Mouse (Mus musculus) adipocyte (in vitro differentiated cells): ENCODE results near the gene Map3k4.
A peak's percentile ranks its signal among the peaks of the same experiment; 100 is the strongest.

Experiments used
- DNase-seq: peaks from one replicate; pipeline ENCODE4 v3.0.0-alpha.2; 2016; ENCODE audit warnings: low spot score

The Map3k4 gene

DNA sequence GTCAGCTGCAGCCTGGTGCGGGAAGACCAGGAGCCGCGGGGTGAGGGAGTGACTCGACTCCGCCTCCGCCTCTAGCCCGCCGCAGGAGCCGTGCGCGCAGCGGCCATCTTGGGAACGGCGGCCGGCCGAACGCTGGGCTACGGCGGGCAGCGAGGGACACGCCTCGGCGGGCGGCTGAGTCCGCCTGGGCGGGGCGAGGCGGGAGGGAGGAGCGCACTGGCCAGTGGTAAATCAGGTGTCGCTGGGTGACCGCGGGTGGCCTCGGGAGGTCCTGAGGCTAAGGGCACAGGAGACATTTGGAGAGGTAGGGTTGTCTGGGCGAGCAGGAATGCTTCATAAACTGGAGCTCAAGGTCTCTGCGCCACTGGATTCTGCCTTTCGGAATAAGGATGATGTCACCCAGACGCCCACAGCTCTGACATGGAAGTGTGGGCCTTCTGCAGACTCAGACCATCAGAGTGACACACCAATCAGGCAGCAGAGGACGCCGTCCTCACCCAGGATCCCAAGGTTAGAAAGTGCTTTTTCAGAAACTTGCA, at the start of gene Map3k4:
Gene Map3k4 (minus strand): TSS at position 134 of the 539 bp plus-strand sequence.
- DNase-seq, result peak; percentile 83

DNA sequence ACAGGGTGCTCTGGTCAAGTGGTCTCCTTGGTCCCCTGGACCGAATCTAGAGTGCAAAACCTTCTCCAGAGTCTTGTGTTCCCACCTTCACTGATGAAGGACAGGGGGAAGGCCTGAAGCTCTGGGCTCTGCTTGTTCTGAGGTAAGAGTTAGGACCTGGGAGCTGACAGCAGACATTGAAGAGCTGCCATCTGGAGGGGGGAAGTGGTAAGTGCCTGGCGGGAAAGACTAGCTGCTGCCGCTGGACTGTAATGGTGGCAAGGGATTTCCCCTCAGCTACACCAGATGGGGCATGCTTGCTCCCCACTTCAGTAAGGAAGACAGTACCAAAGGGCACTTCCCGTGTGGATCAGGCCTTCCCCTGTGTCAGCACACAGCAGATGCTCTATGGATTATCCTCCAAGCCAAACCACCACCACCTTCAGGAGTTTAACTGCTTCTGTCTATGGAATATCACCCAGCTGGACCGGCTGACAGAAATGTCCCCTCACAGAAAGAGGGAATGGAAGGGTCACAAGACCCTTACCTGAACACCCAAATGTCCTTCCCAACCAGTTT, 48.9 kb upstream of the Map3k4 start:
- DNase-seq, result peak; percentile 71

DNA sequence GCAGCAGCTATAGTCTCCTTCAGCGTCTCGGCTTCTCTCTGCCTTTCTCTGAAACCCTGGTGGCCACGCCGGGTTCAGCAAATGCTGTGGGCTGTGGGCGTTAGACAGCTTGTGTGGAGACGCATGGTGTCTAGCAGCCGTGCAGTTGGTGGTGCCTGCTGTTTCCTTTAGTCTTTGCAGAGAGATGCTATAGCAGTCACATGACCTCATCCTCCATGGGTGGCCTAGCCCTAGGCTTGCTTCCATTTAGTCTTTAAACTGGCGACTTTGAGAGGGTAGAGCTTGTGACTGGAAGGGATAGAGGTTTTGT, 45.8 kb upstream of the Map3k4 start:
- DNase-seq, result no peak

DNA sequence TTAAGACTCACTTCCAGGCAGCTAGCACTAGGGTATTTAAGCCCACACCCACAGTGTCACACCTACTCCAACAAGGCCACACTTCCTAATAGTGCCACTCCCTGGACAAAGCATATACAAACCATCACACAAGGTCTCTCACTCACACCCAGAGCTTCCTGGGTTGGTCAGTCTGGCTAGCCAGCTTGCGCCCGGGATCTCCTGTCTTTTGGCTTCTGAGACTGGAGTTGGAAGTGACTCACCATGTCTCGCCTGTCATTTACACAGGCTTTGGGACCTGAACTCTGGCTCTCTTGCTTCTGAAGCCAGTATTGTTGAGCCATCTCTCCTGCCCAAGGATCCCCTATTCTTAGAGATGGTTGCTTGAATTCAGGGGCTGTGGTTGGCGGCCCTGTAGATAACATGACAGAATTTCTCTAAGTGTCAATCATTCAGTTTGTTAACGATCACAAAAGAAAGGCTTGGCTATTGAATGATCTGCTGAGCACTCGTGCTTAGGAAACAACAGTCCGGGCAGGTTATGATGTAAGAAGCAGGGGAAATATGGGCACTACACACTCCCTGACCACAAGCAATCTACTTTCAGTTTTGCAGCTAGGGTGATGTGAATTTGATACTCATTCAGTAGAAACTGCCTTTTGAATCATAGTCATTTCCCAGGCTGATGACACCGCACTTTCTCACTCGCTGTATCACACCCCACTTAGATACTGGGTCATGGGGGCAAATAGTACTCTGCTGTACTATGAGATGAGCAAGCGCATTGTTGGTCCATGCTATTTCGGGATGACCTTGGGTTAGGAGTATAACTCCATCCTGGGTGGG, 45.2 kb upstream of the Map3k4 start:
- DNase-seq, result peak; percentile 50

DNA sequence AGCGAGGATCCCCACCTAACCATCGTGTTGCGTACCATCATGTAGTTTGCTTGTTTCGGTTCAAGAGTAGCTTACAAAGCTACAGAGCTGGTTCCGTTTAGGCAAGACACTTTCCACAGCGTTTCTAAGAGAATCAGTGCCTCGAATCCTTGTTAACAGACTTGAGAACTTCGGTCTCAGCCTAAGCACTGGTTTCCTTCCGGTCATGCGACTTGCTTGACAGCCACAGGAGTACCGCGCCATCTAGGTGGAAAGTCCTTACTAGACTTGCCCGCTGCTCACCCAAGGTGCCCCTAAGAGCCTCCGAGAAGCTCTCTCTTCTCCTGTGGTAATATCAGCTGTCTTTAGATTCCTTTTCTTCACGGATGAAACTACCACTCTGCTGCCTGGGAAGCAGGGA, 41.3 kb upstream of the Map3k4 start:
- no peak for DNase-seq

DNA sequence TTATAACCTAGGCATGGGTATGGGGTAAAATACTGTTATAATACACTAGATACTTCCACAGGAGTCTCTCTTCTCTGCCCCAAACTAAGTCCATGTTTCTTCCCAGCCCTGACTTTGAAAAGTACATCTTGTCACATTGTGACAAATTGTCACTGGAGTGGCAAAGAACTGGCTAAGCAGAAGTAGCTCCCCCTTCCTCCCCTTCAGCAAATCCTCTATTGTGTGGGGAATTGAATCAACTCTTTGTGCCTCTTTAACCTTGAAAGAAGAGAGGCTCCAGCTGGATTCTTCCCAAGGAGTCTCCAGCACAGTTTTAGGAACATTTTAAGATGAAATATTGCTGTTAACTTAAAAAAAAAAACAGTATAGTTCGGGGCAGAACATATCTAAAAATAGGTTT, 34.2 kb upstream of the Map3k4 start:
- DNase-seq, result no peak

DNA sequence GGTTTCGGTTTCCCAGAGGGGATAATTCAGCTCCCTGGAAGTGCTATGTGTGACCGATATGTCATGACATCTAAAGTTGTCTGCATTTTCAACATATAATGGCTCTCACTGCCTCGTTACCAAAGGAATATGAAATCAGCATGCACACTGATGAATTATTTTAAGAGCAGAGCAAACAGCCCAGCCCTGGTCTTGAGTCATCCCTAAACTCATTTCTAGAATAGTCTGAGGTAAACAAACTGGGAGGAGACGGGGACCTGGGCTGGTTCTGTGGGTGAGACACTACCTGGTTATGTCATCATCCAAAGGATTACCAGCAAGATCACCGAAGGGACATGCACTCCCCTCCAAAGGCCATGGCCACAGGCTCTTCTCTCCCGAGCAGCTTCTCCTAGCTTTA, 33.0 kb upstream of the Map3k4 start:
- DNase-seq, result no peak

DNA sequence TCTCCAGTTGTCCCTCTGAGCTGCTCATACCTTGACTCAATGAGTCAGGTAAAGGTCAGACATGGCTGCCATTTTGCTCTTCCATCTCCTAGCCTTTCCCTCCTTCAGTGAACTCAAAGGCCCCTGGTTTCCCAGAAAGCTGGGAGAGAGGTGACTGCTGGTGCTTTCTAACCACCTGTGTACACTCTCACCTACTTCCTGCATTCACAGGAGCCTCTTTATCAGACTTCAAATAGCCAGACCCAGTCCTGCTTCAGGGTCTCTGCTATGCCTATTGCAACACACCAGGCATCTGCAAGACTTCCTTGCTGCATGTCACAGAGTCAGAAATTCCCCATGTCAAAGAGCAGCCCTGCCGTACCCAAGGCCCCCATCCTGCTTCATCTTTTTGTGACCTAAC, 28.9 kb upstream of the Map3k4 start:
- no peak for DNase-seq

DNA sequence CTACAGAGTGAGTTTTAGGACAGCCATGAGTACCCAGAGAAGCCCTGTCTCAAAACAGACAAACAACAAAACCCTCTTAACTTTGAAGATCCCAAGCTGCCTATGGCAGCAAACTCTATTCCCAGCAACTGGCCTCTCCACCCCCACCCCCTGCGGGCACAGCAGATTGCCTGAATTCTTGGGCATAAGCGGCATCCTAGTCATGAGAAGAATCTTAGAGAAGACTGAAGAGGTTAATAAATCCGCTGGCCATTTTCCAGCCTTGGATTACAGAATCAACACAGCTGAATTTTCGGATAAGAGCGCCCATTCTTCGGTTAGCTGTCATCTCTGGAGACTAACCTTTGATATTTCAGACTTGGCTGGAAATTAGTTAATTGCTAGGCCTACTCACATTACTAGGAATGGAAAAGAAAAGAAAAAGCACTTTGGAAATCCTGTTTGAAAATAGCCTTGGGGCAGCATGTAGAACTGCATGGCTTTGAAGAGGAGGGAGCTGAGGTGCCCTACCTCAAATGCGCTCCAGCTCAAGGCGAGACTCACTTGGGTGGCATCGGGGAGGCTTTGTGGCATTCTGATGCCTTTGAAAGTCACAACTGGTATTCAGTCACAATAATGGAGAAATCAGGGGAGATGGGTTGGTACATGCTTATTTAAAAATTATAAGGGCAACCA, 25.2 kb upstream of the Map3k4 start:
- DNase-seq, result no peak

DNA sequence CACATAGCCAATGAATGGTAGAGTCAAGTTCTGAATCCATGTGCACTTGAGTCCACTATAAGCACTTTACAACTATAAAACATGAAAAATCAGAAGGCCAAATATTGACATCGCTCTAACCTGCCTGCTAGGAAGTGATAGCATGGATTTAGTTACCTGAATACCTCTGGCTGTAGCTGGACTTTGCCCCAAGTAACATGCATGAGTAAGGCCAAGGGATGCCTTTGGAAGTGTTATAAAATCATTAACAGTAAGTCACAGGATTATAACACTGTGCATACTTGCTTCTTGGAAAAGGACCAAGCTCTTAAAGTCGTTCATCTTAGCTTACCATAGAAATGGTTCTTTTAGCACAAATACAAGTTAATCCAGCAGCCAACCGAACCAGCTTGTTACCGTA, 18.6 kb upstream of the Map3k4 start:
- DNase-seq, result no peak

DNA sequence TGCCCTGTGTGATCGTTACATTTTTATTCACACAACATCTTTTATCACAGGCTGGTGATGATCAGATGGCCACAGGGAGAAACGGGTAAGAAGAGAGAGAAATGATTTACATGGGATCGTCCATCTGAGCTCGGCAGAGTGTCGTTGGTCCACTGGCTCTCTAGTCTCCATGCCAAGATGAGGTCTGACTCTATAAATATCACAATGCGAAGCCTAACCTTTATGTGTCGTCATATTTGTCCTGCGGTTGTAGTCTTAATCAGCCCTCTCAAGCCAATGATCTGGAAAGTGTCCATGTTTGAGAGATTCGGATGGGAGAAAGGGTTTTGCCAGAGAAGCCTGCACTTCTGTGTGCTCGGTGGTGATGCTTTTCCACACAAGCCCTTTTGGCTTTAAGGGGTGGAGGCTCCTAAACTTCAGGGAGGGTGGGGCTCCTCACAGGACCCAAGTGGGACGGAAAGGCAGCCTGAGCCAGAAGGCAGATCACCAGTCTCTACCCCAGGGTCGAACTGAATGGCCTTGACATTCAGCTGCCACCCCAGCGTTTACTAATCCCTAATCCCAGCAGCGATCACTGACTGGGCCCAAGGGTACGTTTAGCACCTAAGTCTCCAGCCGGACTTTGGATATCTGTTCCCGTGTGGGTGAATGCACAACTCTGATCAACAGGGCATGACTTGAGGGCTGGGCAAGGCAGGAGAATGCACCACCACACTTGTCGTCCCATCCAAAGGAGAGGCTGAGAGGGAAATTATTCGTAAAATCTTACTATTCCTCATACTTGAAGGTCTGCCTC, 17.7 kb upstream of the Map3k4 start:
- no peak for DNase-seq

DNA sequence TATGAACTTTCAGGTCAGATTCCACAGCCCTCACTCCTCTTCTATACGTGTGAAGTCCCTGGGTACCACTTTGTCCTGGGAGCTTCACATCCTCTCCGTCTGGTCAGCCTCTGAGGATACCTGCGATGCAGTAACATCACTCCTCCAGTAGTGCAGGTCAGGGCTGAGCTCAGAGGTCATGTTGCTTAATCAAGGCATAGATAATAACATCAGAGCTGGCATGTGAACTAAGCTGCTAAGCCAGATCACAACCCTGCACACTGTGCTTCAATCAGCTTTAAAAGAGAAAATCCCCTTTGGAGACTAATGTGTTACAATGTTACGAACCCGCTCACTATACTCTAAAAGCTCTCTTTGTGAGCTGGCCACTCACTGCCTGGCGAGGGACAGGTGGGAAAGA, 16.5 kb upstream of the Map3k4 start:
- no peak for DNase-seq

DNA sequence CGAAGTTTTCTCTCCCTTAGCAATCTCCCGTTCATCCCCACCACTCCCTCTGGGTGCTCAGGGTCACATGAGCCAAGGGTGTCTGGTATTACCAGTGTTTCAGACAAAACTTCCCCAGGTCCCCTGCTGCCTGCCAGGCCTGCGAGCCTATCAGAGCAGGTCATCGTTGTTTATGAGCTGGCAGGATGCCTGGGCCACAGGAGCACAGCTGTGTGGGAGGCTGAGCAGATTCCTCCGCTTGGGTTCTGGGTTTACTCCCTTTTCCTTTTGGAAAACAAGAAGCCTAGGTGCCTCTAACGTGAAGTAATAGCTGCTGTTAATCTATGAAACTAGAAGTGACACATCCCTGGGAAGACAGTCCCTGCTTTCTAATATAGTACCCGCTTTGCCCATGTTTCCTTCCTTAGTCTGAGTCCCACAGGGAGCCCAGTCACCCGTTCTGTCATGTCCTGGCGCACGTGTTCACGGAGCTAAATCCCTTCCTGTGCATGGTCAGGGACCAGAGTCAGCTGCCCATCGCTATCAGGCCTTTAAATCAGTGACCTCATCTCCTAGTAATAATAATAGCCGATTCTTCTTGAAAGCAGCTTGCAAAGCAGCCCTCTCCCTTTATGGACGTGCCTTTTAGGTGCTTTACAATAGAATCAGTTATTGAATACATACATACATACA, 9.4 kb upstream of the Map3k4 start:
- peak; percentile 80 for DNase-seq

DNA sequence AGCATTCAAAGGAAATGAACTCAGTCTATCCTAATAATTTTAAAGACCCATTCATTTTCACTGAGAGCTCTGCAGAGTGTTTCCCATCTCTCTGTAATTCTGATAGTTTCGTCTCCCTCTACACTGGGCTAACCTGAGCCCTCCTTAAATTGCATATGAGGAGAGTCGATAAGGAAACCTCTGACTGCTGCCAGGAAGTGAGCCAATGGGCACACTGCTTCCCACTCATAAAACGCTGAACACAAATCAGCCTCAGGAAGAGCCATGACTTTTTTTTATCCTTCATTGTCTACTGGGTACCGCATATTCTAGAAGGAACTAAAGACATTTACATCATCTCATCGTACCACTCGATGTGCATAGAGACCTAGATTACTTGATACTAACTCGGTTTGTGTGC, 1.2 kb upstream of the Map3k4 start:
- no peak for DNase-seq

DNA sequence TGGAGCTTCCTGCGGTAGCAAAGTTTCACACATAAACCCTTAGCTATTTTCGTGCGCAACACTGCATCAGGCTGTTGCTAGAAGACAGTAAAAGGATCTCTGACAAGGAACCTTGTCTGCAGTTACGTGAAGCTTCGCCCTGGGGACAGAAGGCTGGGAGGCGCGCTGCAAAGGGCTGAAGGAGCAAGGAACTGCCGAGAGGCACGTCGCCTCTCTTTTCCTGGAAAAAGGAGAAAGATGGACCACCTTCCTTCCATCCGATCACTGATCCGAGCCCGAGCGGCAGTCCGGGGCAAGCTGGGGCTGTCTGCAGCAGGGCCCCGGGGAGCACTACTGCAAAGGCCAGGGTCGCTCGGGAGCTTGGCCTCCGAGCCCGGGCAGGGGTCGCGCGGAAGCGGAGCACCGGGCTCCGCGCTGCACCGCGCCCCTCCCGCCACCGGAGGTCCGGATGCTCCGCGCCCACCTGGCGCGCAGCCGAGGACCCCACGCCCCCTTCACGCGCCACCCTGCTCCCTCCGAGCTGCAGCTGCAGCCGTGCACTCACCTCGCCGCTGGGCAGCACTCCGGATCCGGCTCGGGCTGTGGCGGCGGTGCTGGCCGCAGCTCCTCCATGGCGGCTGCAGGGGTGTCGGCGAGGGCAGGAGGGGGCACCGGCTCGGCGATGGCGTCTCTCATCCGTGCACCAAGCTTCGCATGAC, 493 bp downstream of the Map3k4 start:
- DNase-seq, result peak; percentile 30

DNA sequence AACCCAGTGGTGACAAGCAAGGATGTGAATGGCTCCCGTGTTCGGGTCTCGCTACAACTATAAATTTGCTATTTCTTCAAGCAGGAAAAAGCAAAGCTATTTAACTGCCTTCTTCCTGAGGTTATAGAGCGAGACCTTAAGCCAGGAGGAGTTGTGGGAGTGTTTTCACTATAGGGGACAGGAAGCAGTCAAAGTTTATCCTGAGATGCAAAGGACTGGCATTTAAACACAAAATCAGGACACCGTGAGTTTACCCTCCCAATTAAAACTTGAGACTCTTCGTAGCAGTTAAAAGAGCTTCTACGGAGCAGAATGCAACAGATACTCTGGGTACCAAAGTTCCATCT, 1.0 kb downstream of the Map3k4 start:
- DNase-seq, result no peak

DNA sequence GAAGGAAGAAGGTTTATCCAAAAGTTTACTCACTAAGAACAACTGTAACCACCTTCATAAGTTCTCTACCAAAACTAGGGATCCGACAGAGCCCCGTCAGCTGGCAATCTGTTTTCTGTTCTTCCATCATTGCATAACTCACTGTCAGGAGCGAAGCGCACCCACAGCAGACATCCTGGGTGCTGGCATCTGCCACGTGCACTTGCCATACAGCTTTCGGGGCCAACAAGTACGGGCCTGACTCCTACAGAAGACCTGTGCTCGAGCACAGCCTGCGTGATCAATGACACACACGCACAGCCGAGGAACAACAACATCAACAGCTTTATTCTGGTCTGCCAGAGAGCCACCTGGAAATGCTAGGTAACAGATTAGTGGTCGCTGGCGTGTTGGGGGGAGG, 2.3 kb downstream of the Map3k4 start:
- DNase-seq, result no peak

DNA sequence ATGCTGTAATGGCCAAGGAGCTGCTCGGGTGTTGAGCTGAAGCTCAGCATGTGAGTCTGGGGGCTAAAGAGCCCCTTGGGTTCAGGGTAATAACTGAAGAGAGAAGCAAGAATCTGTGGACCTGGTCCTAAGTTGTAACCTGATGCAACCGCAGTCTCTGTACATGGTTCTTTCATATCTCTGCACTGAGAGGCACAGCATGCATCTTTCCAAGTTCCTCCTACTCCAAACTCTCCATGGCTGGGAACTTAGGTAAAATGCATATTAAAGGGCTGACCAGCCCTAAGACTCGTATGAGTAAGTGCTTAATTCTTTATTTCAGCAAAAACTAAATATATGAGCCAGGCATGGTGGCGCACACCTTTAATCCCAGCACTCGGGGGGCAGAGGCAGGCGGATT, 6.3 kb downstream of the Map3k4 start:
- no peak for DNase-seq

DNA sequence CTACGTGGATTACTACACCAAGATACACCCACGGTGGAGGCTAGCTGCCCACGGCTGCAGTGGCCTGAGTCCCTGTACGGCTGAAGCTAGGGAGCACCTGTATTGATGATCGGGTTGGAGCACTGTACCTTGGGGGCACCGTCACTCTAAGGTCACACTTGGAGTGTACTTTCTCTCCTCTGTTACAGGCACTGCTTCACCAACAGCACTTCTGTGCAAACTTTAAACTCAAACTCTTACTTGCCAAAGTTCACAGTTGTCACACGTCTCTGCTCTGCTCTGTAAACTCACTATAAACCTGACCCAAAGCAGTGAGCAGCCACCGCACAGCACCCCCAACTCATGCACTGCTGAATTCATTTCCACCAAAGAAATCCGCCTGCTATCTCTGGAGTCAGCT, 9.1 kb downstream of the Map3k4 start:
- no peak for DNase-seq

DNA sequence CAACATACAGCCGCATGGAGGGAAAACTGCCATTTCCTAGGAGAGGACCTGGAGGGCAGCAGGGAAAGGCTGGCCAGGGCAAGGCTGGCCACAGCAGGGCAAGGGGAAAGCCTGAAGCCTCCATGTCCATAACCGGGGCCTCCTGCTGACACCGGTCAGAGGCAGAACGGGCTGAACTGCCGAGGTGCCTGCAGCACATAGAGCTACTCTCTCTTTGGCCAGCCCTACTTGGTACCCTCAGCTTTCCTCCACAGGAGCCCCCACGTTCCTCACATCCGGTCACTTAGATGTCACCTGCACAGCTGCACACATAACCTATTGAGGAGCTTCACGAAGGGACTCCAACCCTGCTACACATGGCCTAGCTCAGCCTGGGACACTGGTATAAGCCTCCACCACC, 9.5 kb downstream of the Map3k4 start:
- DNase-seq, result no peak
